Mouse (Mus musculus): ENCODE results near the gene Dusp5.
A peak's percentile ranks its signal among the peaks of the same experiment; 100 is the strongest.
"Not testable (repeated sequence)": the region's sequence is repeated elsewhere in the genome, so short reads cannot be mapped to it uniquely, and the experiment has no call there.

Gene Dusp5

GRCm38 (mm10) chr19:53528752-53529454 lies at the start of gene Dusp5:
Dusp5 (plus strand) TSS chr19:53529109.
- ATAC-seq (ENCODE audit: insufficient number of reproducible peaks, low FRiP score, low TSS enrichment), result peak; percentile 67

GRCm38 (mm10) chr19:53479590-53479989 lies 49.3 kb upstream of the Dusp5 start:
- ATAC-seq (ENCODE audit: insufficient number of reproducible peaks, low FRiP score, low TSS enrichment), result no peak

- ATAC-seq (ENCODE audit: insufficient number of reproducible peaks, low FRiP score, low TSS enrichment), result no peak
Measured at GRCm38 (mm10) chr19:53482093-53482492, 46.8 kb upstream of the Dusp5 start.

GRCm38 (mm10) chr19:53482527-53482926 lies 46.4 kb upstream of the Dusp5 start:
- no peak for ATAC-seq (ENCODE audit: insufficient number of reproducible peaks, low FRiP score, low TSS enrichment)

- ATAC-seq (ENCODE audit: insufficient number of reproducible peaks, low FRiP score, low TSS enrichment), result no peak
Measured at GRCm38 (mm10) chr19:53483984-53484383, 44.9 kb upstream of the Dusp5 start.

GRCm38 (mm10) chr19:53484918-53485317 lies 44.0 kb upstream of the Dusp5 start:
- ATAC-seq (ENCODE audit: insufficient number of reproducible peaks, low FRiP score, low TSS enrichment), result no peak

GRCm38 (mm10) chr19:53489187-53489586 lies 39.7 kb upstream of the Dusp5 start:
- ATAC-seq (ENCODE audit: insufficient number of reproducible peaks, low FRiP score, low TSS enrichment), result no peak

- ATAC-seq (ENCODE audit: insufficient number of reproducible peaks, low FRiP score, low TSS enrichment), result no peak
Measured at GRCm38 (mm10) chr19:53489910-53490309, 39.0 kb upstream of the Dusp5 start.

- no peak for ATAC-seq (ENCODE audit: insufficient number of reproducible peaks, low FRiP score, low TSS enrichment)
Measured at GRCm38 (mm10) chr19:53490898-53491297, 38.0 kb upstream of the Dusp5 start.

- no peak for ATAC-seq (ENCODE audit: insufficient number of reproducible peaks, low FRiP score, low TSS enrichment)
Measured at GRCm38 (mm10) chr19:53492528-53492927, 36.4 kb upstream of the Dusp5 start.

- no peak for ATAC-seq (ENCODE audit: insufficient number of reproducible peaks, low FRiP score, low TSS enrichment)
Measured at GRCm38 (mm10) chr19:53493866-53494265, 35.0 kb upstream of the Dusp5 start.

- ATAC-seq (ENCODE audit: insufficient number of reproducible peaks, low FRiP score, low TSS enrichment), result no peak
Measured at GRCm38 (mm10) chr19:53497910-53498309, 31.0 kb upstream of the Dusp5 start.

GRCm38 (mm10) chr19:53499049-53499448 lies 29.9 kb upstream of the Dusp5 start:
- ATAC-seq (ENCODE audit: insufficient number of reproducible peaks, low FRiP score, low TSS enrichment), result no peak

- ATAC-seq (ENCODE audit: insufficient number of reproducible peaks, low FRiP score, low TSS enrichment), result no peak
Measured at GRCm38 (mm10) chr19:53499451-53499940, 29.4 kb upstream of the Dusp5 start.

- peak; percentile 91 for ATAC-seq (ENCODE audit: insufficient number of reproducible peaks, low FRiP score, low TSS enrichment)
Measured at GRCm38 (mm10) chr19:53500298-53501006, 28.5 kb upstream of the Dusp5 start.

GRCm38 (mm10) chr19:53501239-53501638 lies 27.7 kb upstream of the Dusp5 start:
- ATAC-seq (ENCODE audit: insufficient number of reproducible peaks, low FRiP score, low TSS enrichment), result not testable (repeated sequence)

GRCm38 (mm10) chr19:53501765-53502164 lies 27.1 kb upstream of the Dusp5 start:
- ATAC-seq (ENCODE audit: insufficient number of reproducible peaks, low FRiP score, low TSS enrichment), result no peak

GRCm38 (mm10) chr19:53502891-53503371 lies 26.0 kb upstream of the Dusp5 start:
- no peak for ATAC-seq (ENCODE audit: insufficient number of reproducible peaks, low FRiP score, low TSS enrichment)

GRCm38 (mm10) chr19:53504181-53504580 lies 24.7 kb upstream of the Dusp5 start:
- no peak for ATAC-seq (ENCODE audit: insufficient number of reproducible peaks, low FRiP score, low TSS enrichment)

GRCm38 (mm10) chr19:53505728-53506127 lies 23.2 kb upstream of the Dusp5 start:
- no peak for ATAC-seq (ENCODE audit: insufficient number of reproducible peaks, low FRiP score, low TSS enrichment)

GRCm38 (mm10) chr19:53507497-53507896 lies 21.4 kb upstream of the Dusp5 start:
- ATAC-seq (ENCODE audit: insufficient number of reproducible peaks, low FRiP score, low TSS enrichment), result no peak

Measured in cerebellum, adult (tissue).